Comparison of ENCODE assay signal across 8 mouse cellular contexts in genomic region chr8:109868003-109868679, GRCm38 (mm10). TPM values are rescaled to one million over a fixed set of nuclear protein-coding genes. Genes with fewer than 3 reads are reported as not detected.
A peak's percentile ranks its signal among the peaks of the same experiment; 100 is the strongest.
DNase-seq lines count a peak whose midpoint lies in the region; ATAC-seq and TF ChIP-seq lines count a peak whose summit lies in the region.

Gene Phlpp2 (plus strand): TSS chr8:109868542.

- WGBS in embryonic facial prominence, embryonic 14.5 days: 1% methylated on average over 24 of the region's 42 CpGs
- WGBS in limb, embryonic 14.5 days: under 1% methylated on average over 35 of the region's 42 CpGs
- WGBS in midbrain, postnatal 0 days: 3% methylated on average over 29 of the region's 42 CpGs

- peak; percentile 59 for TF ChIP-seq CTCF in midbrain, postnatal 0 days (IDR thresholded peaks at IDR 0.05)

- peak within 1 kb of the TSS; percentile 84 for H3K4me2 ChIP-seq in embryonic facial prominence, embryonic 14.5 days (ENCODE audit: low read depth, low read length)
- peak within 1 kb of the TSS; percentile 72 for H3K4me2 ChIP-seq in limb, embryonic 14.5 days (replicated peaks; ENCODE audit: low read depth, low read length, severe bottlenecking)
- peak within 1 kb of the TSS; percentile 81 for H3K4me2 ChIP-seq in midbrain, postnatal 0 days (ENCODE audit: low read depth, low read length, poor library complexity, severe bottlenecking)

- peak; percentile 91 for DNase-seq in 3T3-L1 (ENCODE audit: low read depth, low spot score)
- DNase-seq in adrenal gland, postnatal 4 days (ENCODE audit: low spot score in 2 of 2): peak; percentile 94 to 95
- DNase-seq in embryonic facial prominence, embryonic 14.5 days (ENCODE audit: low spot score): peak; percentile 96
- DNase-seq in heart, adult 8-10 months (ENCODE audit: low spot score): peak; percentile 94
- DNase-seq in kidney, adult 9 months: peak; percentile 96
- peak; percentile 93 for DNase-seq in limb, embryonic 14.5 days (ENCODE audit: low spot score)
- DNase-seq in midbrain, postnatal 0 days (ENCODE audit: low spot score): peak; percentile 94
- peak; percentile 99 for DNase-seq in spleen, postnatal 14 days (ENCODE audit: low spot score in 2 of 2)

- H3K9me3 ChIP-seq in embryonic facial prominence, embryonic 14.5 days (ENCODE audit: control insufficient read depth, low read length): no peaks in the 10 kb centered on the region
- H3K9me3 ChIP-seq in limb, embryonic 14.5 days (ENCODE audit: control insufficient read depth, low read length): no peaks in the 10 kb centered on the region
- no peaks in the 10 kb centered on the region for H3K9me3 ChIP-seq in midbrain, postnatal 0 days (ENCODE audit: low read length)

- peaks cover 4% of the 10 kb centered on the region for H3K4me1 ChIP-seq in embryonic facial prominence, embryonic 14.5 days (ENCODE audit: control insufficient read depth, insufficient read depth, low read length)
- peaks cover 7% of the 10 kb centered on the region; the same call in 1 of the 2 replicates for H3K4me1 ChIP-seq in limb, embryonic 14.5 days (ENCODE audit: control insufficient read depth, insufficient read depth, low read length)
- H3K4me1 ChIP-seq in midbrain, postnatal 0 days (ENCODE audit: insufficient read depth, low read length): no peaks in the 10 kb centered on the region; the same call in 1 of the 2 replicates

- ATAC-seq in embryonic facial prominence, embryonic 14.5 days (ENCODE audit: low read depth): peak; percentile 98
- peak; percentile 97 for ATAC-seq in limb, embryonic 14.5 days (ENCODE audit: low FRiP score, low read depth)
- ATAC-seq in midbrain, postnatal 0 days (ENCODE audit: low FRiP score): peak; percentile 95

- H3K9ac ChIP-seq in embryonic facial prominence, embryonic 14.5 days (ENCODE audit: low read depth, low read length): peak within 1 kb of the TSS; percentile 95
- H3K9ac ChIP-seq in limb, embryonic 14.5 days (ENCODE audit: low read depth, low read length, severe bottlenecking): peak within 1 kb of the TSS; percentile 96
- peak within 1 kb of the TSS; percentile 97 for H3K9ac ChIP-seq in midbrain, postnatal 0 days (replicated peaks; ENCODE audit: low read length, poor library complexity, severe bottlenecking)

- TF ChIP-seq POLR2A in limb, embryonic 14.5 days (IDR thresholded peaks at IDR 0.05; ENCODE audit: borderline replicate concordance, extremely low read depth, insufficient read depth, insufficient read length): peak; percentile 69; the same call in 1 of the 2 replicates

- H3K4me3 ChIP-seq in embryonic facial prominence, embryonic 14.5 days (ENCODE audit: low read depth, low read length): peak within 1 kb of the TSS; percentile 98
- H3K4me3 ChIP-seq in limb, embryonic 14.5 days (replicated peaks; ENCODE audit: low read length): peak within 1 kb of the TSS; percentile 97
- H3K4me3 ChIP-seq in midbrain, postnatal 0 days (ENCODE audit: low read depth, low read length): peak within 1 kb of the TSS; percentile 99

- H3K36me3 ChIP-seq in embryonic facial prominence, embryonic 14.5 days (ENCODE audit: control insufficient read depth, insufficient read depth, low read length): 0 out of 2 replicates have a peak, but pooled peaks cover 6% of the 10 kb centered on the region
- H3K36me3 ChIP-seq in limb, embryonic 14.5 days (ENCODE audit: control insufficient read depth, insufficient read depth, low read length): peaks cover 7% of the 10 kb centered on the region; the same call in 1 of the 2 replicates
- peaks cover 4% of the 10 kb centered on the region; the same call in 1 of the 2 replicates for H3K36me3 ChIP-seq in midbrain, postnatal 0 days (ENCODE audit: insufficient read depth, low read length)

- H3K27me3 ChIP-seq in embryonic facial prominence, embryonic 14.5 days (replicated peaks; ENCODE audit: control insufficient read depth, insufficient read depth, low read length): no peaks in the 10 kb centered on the region
- no peaks in the 10 kb centered on the region for H3K27me3 ChIP-seq in limb, embryonic 14.5 days (ENCODE audit: control insufficient read depth, insufficient read depth, low read length)
- H3K27me3 ChIP-seq in midbrain, postnatal 0 days (ENCODE audit: insufficient read depth, low read length): no peaks in the 10 kb centered on the region

- peak within 1 kb of the TSS; percentile 91 for H3K27ac ChIP-seq in embryonic facial prominence, embryonic 14.5 days (replicated peaks; ENCODE audit: low read depth, low read length)
- H3K27ac ChIP-seq in limb, embryonic 14.5 days (replicated peaks; ENCODE audit: low read depth, low read length): peak within 1 kb of the TSS; percentile 93
- peak within 1 kb of the TSS; percentile 90 for H3K27ac ChIP-seq in midbrain, postnatal 0 days (ENCODE audit: low read depth, low read length)

RNA-seq across cellular contexts. Expression of gene Phlpp2, which starts in this region (rescaled TPM):
- 10 to 100 TPM; 11.3 to 12.2 TPM for total RNA-seq in adrenal gland, postnatal 4 days (2021)
- polyA plus RNA-seq in embryonic facial prominence, embryonic 14.5 days (2014; fragmentation: Nextera tagmentation; extraction: Ambion mirVana): 2.8 and 2.9 TPM in 2 replicates
- total RNA-seq in heart, adult 8-10 months (2022): 1 to 10 TPM; 3.1 to 4.8 (median 4.2) TPM
- polyA plus RNA-seq in limb, embryonic 14.5 days (2012; rRNA removed): 12.0 and 13.8 TPM in 2 replicates
- polyA plus RNA-seq in limb, embryonic 14.5 days (2014; fragmentation: Nextera tagmentation; extraction: Ambion mirVana): 3.3 and 4.1 TPM in 2 replicates
- 11.6 and 14.7 TPM in 2 replicates for total RNA-seq in midbrain, postnatal 0 days (2014; rRNA removed)
- polyA plus RNA-seq in midbrain, postnatal 0 days (2015; fragmentation: Nextera tagmentation; extraction: Ambion mirVana): 3.0 and 4.7 TPM in 2 replicates

Comparison
In these comparisons a context has a peak if more than half of its experiments do, and no peak if none do; other contexts are left out.
1. Peak in every context shown above with its lines: DNase-seq, ATAC-seq, H3K4me3 ChIP-seq and H3K27ac ChIP-seq.